Mouse (Mus musculus) liver, embryonic 16.5 days (tissue): Measurements from ENCODE around the gene Mrps6. TPM values are rescaled to one million over a fixed set of nuclear protein-coding genes. Genes with fewer than 3 reads are reported as not detected.

ENCODE experiments used
- ATAC-seq: fragments of 200-750 bp; cut with Nextera tagmentation; 2 replicates; pipeline ENCODE4 v1.8.0; 2017; ENCODE audit warnings: low read depth, mild to moderate bottlenecking, moderate number of reproducible peaks, moderate library complexity
- H3K27ac ChIP-seq: fragments of 300-500 bp; sonication (generic); 2 replicates; pipeline ENCODE4 v1.5.1; 2014; ENCODE audit warnings: mild to moderate bottlenecking, low read length
- H3K27me3 ChIP-seq: fragments of 300-500 bp; sonication (generic); 2 replicates; pipeline ENCODE4 v1.6.1; 2014; ENCODE audit warnings: low read depth, low read length, mixed read lengths; ENCODE audit not compliant: control insufficient read depth, insufficient read depth
- H3K36me3 ChIP-seq: fragments of 300-500 bp; sonication (generic); 2 replicates; pipeline ENCODE4 v1.6.1; 2014; ENCODE audit warnings: mild to moderate bottlenecking; ENCODE audit not compliant: control insufficient read depth, insufficient read depth
- H3K4me1 ChIP-seq: fragments of 300-500 bp; sonication (generic); 2 replicates; pipeline ENCODE4 v1.6.1; 2014; ENCODE audit warnings: low read depth, low read length, mixed read lengths; ENCODE audit not compliant: control insufficient read depth
- H3K4me2 ChIP-seq: fragments of 300-500 bp; sonication (generic); 2 replicates; pipeline ENCODE4 v1.6.1; 2014; ENCODE audit warnings: low read depth, low read length, mixed read lengths
- H3K4me3 ChIP-seq: fragments of 300-500 bp; sonication (generic); 2 replicates; pipeline ENCODE4 v1.5.1; 2014; ENCODE audit warnings: low read depth, mild to moderate bottlenecking, low read length
- H3K9ac ChIP-seq: fragments of 300-500 bp; sonication (generic); 2 replicates; pipeline ENCODE4 v1.6.1; 2014; ENCODE audit warnings: low read depth, low read length
- H3K9me3 ChIP-seq: fragments of 300-500 bp; sonication (generic); replicated peaks from 2 replicates; pipeline ENCODE4 v1.6.1; 2016; ENCODE audit warnings: low read length; ENCODE audit not compliant: control insufficient read depth
- WGBS: fragments of 180-500 bp; shearing (Covaris S2); extraction: QIAGEN DNeasy Blood & Tissue Kit; methylation state at CpG from one replicate; pipeline ENCODE4 v1.1.7; 2014; ENCODE audit not compliant: insufficient replicate concordance; 5-methylcytosine and 5-hydroxymethylcytosine counted together
- polyA plus RNA-seq: library from polyadenylated mRNA; unstranded; fragments of >200 nt; fragmentation: Nextera tagmentation; extraction: Ambion mirVana; gene quantifications from 2 replicates; pipeline ENCODE4 v1.2.1, GENCODE M21; 2015

Mrps6 gene
- polyA plus RNA-seq, 1 experiment from 2014 or later: 26.7 TPM

DNA sequence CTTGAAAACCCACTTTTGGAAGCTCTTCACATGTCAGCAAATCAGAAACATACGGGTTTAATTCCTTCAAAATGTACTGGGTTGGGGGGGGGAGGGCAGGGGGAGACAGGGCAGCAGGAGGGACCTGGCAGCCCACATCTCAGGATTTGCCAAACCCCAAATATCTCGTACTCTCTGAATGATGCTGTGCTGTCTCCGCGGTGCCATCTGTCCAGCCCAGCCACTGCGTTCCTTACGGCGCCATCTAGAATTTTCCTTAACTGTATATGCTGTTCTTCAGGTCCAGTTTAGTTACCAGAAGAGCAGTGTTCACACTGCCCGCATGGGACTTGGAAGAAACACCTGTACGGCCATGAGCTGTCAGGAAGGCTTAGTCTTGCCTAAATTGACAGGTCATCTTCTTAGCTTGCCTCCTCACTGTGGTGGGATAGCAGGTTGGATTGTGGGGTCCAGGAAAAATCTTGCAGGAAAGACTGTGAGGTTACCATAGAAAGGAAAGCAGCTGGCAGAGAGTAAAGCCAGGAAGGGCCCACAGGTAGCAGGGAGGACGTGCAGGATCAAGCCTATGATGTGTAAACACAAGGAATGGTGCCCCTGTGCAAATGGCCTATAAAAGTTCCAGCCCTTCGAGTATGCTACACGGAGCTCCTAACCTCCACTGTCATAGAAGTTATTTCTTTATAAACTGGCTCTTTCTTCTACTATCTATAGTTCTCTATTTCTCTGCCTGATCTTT, 89.7 kb downstream of the Mrps6 start:
- Histone ChIP-seq H3K27me3 (no peaks in the 10 kb centered on the region), H3K4me2 (no peak overlapping the region), H3K9ac (no peak overlapping the region), H3K27ac (no peak overlapping the region), H3K9me3 (no peaks in the 10 kb centered on the region), H3K36me3 (no peaks in the 10 kb centered on the region), H3K4me3 (no peak overlapping the region), H3K4me1 (no peaks in the 10 kb centered on the region)
- 68% methylated on average over 12 of the region's 12 CpGs for WGBS
- ATAC-seq: no peak

DNA sequence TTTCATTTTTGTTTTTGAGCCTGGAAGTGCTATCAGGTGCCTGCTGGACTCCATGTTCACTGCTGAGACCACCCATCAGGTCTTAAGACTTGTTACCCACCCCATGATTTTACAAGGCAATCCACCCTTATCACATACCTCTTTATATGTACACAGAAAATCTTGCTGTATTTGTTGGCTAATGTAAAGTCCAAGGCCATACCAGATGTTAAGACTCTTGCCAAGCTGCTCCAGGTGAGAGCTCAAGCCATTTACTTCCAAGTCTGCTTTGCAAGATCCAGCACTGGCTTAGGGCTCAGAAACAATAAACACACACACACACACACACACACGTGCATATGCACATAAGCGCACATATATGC, 90.3 kb downstream of the Mrps6 start:
- Histone ChIP-seq H3K27me3 (no peaks in the 10 kb centered on the region), H3K27ac (no peak overlapping the region), H3K36me3 (no peaks in the 10 kb centered on the region), H3K4me2 (no peak overlapping the region), H3K9ac (no peak overlapping the region), H3K9me3 (no peaks in the 10 kb centered on the region), H3K4me1 (no peaks in the 10 kb centered on the region), H3K4me3 (no peak overlapping the region)
- no peak for ATAC-seq
- 53% methylated on average over 2 of the region's 2 CpGs for WGBS

DNA sequence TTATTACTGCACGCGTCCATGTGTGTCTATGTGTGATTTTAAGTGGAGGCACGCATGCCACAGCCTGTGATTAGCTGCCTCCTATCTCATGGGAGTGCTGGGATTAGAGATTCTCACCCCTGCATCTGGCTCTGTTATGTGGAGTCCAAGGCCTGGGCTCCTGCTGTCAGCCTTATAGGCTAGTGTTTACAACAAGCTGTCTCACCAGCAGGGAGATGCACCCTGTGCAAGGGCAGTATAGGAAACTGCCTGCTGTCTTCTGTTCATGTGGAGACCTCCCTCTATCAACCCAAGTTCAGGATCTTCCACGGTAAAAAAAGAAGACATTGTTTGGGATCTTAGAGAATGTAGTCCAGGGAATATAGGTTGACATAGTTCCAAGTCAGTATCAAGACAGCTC, 92.9 kb downstream of the Mrps6 start:
- 55% methylated on average over 4 of the region's 4 CpGs for WGBS
- Histone ChIP-seq H3K4me2 (no peak overlapping the region), H3K4me1 (no peaks in the 10 kb centered on the region), H3K27me3 (no peaks in the 10 kb centered on the region), H3K36me3 (no peaks in the 10 kb centered on the region), H3K9me3 (no peaks in the 10 kb centered on the region), H3K4me3 (no peak overlapping the region), H3K27ac (no peak overlapping the region), H3K9ac (no peak overlapping the region)
- ATAC-seq: no peak

DNA sequence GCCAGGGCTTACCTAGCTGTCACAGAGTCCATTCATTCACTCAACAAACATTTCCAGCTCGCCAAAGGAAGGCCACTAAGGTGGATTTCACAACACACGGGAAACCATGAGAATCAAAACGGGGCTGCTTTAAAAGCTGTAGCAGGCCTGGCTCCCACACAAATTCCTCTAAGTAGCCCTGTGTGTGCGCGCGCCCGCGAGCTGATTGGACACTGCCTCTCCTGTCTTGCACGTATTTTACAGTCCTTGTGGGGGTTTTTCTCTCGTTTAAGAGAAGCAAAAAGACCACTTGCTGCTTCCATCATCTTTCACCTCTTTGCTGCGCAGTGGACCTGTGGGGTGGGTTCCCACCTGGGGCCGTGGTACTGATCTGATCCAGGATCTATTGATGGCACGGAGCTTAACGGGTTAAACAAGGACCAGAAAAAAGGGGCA, 100.0 kb downstream of the Mrps6 start:
- Histone ChIP-seq H3K36me3 (no peaks in the 10 kb centered on the region), H3K4me3 (peak overlapping the region; percentile 10), H3K9ac (peak overlapping the region; percentile 22; the same call in 1 of the 2 replicates), H3K4me1 (no peaks in the 10 kb centered on the region), H3K9me3 (no peaks in the 10 kb centered on the region), H3K4me2 (peak overlapping the region; percentile 50), H3K27me3 (peaks cover 6% of the 10 kb centered on the region), H3K27ac (peak overlapping the region; percentile 82)
- ATAC-seq: peak; percentile 54
- 9% methylated on average over 14 of the region's 14 CpGs for WGBS

DNA sequence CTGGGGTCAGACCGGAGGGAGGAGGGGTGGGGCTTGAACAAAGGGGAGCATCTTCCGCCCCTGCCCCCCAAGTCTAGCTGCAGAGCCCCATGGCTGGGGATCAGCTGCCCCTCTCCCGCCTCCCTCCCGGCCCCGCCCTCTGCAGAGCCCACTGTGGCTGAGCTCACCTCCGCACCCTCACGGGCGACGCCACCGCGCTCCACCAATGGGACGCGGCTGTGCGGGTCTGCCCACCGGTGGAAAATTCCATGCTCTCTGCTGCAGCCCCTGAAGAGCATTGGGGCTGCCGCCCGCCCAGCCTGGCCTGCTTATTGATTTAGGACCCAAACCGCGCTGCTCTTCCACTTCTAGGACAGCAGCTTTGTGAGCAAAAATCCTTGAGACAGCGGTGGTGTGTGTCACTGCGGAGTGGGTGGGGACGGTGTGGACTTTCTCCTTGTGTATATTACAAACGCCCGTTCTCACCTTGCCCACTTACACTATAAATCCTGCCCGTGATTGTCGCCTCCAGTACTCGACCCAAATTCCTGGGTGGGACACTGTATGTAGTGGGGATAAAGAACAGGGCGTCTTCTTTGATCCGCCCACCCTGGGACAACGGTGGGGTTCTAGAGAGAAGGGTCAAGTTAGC, 100.5 kb downstream of the Mrps6 start:
- peak; percentile 87 for ATAC-seq
- Histone ChIP-seq H3K4me3 (peak overlapping the region; percentile 10), H3K9me3 (no peaks in the 10 kb centered on the region), H3K36me3 (no peaks in the 10 kb centered on the region), H3K4me1 (no peaks in the 10 kb centered on the region), H3K27ac (peak overlapping the region; percentile 82), H3K4me2 (peak overlapping the region; percentile 50), H3K9ac (peak overlapping the region; percentile 22; the same call in 1 of the 2 replicates), H3K27me3 (peaks cover 6% of the 10 kb centered on the region)
- 4% methylated on average over 30 of the region's 30 CpGs for WGBS

DNA sequence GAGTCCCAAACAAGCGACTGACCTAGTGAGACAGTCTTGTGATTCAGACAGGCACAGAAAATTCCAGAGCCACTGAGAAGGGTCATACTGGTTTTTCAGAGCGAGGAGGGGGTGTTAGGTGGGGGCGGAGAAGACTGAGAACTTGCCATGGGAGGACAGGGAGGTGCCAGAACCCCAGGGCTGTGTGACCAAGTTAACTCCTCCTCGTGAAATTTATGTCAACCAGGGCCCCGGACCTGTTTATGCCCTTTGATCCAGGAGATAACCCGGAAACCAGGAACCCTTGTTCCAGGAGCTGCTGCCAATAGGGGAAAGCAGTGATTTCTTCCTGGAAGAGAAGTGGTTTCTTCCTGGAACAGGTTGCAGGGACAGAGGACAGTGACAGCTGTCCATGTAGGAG, 101.0 kb downstream of the Mrps6 start:
- 21% methylated on average over 6 of the region's 6 CpGs for WGBS
- no peak overlapping the region; the same call in 1 of the 2 replicates for H3K4me3 ChIP-seq
- peak overlapping the region; percentile 50; the same call in 1 of the 2 replicates for H3K4me2 ChIP-seq
- H3K27me3 ChIP-seq: peaks cover 6% of the 10 kb centered on the region
- H3K9ac ChIP-seq: no peak overlapping the region
- H3K4me1 ChIP-seq: no peaks in the 10 kb centered on the region
- no peaks in the 10 kb centered on the region for H3K36me3 ChIP-seq
- ATAC-seq: peak; percentile 47
- no peaks in the 10 kb centered on the region for H3K9me3 ChIP-seq
- peak overlapping the region; percentile 82 for H3K27ac ChIP-seq

Other genes with a start within 250 kb of the Mrps6 start
- gene Gm49711, start within 50 bp of the Mrps6 start, polyA plus RNA-seq: not detected in 2 replicates
- 1.0 and 1.1 TPM in 2 replicates for gene Slc5a3, start 52 bp downstream of the Mrps6 start, polyA plus RNA-seq
- gene Kcne2, start 234.1 kb downstream of the Mrps6 start, polyA plus RNA-seq: not detected in 2 replicates
- gene Smim11, start 243.0 kb downstream of the Mrps6 start, polyA plus RNA-seq: 35.9 and 42.1 TPM in 2 replicates